Mouse (Mus musculus): ENCODE results near the gene Rmi2. TPM values are rescaled to one million over a fixed set of nuclear protein-coding genes. Genes with fewer than 3 reads are reported as not detected.
A peak's percentile ranks its signal among the peaks of the same experiment; 100 is the strongest.

Gene Rmi2
- total RNA-seq, 1 experiment from 2014 or later: 1.7 TPM

DNA sequence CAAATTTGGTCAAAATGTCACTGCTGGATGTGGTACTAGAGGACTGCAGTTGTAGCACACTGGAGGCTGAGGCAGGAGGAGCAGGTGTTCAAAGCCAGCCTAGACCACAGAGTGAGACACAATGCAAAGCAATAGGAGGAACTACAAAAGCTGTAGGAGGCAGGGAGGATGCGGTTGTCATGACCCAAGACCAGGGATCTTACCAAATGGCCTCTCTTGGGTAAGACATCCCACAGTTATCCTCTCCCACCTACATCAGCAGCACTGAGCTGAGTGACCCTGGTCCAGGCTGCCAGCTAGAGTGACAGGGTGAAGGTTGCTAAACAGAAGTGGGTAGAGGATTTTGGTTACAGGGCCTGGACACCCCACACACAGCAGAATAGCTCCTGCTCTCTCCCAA lies 92.2 kb downstream of the Rmi2 start:
- DNase-seq: no peak

GRCm38 (mm10) chr16:10933372-10933771 lies 98.5 kb downstream of the Rmi2 start:
- DNase-seq: peak; percentile 58

GRCm38 (mm10) chr16:10934047-10934446 lies 99.2 kb downstream of the Rmi2 start:
- no peak for DNase-seq

DNA sequence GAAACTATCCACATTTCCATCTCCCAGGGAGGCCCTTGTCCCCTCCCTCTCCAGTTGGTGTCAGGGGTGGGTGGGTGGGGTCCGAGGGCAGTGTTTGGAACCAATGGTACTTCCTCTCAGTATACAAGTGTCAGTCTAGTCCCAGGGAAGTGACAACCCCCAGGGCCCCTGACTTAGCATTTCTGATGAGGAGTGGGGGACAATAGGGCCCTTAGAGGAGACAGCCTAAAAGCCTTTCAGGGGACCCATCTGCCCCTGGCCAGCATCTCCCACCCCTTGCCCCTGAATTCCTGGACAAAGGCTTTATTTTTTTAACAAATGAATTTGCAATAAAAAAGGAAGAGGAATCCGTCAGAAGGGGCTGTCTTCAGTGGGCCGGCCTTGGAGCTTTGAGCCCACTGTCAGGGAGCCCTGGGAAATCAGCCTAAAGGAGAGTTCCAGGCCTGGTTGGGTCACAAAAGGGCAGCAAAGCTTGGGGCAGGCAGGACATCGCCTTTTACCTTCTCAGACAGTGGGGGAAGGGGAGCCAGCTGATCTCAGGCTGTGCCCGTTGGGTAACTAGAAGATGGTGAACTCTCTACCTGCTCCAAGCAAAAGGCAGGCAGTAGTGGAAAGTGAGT lies 102.0 kb downstream of the Rmi2 start:
- no peak for DNase-seq

DNA sequence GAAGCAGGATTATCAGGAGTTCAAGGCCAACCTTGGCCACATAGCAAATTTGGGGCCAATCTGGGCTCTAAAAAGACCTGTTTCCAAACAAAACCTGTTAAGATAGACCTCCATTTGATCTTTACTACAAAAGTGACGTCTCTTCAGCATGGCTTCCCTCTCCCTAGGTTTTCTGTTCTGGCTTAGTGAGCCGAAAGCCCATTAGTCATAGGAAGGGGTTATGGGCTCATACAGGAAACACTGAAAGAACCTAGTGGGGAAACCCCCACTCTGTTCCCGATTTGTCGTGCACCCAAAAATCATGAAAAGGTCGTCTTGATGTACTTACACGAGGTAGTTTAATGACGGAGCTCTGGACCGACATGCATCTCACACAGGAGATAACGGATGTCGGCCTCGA lies 102.6 kb downstream of the Rmi2 start:
- DNase-seq: no peak

DNA sequence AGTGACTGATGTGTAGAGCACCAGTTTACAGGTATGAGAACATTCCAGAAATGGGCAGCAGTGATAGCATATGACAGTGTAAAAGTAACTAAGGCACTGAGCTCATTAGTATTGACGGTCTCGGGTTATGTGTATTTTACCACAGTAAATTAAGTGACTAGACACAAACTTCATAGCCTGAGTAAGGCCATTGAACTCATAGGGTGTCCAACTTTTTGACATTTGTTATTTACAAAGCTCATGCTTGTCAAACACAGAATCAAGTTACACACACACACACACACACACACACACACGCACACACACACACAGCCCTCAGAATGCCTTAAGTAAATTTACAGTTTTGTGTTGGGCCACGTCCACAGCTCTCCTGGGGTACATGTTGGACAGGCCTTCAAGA lies 105.1 kb downstream of the Rmi2 start:
- DNase-seq: no peak

GRCm38 (mm10) chr16:10940661-10941060 lies 105.8 kb downstream of the Rmi2 start:
- no peak for DNase-seq

Other genes starting within 250 kb of the Rmi2 start
- gene Socs1, start 49.5 kb upstream of the Rmi2 start, total RNA-seq (2021): 2.8 and 2.9 TPM in 2 replicates
- gene Tnp2, start 46.4 kb upstream of the Rmi2 start, total RNA-seq (2021): not detected in 2 replicates
- gene Prm3, start 44.1 kb upstream of the Rmi2 start, total RNA-seq (2021): not detected in 2 replicates
- gene Prm2, start 38.9 kb upstream of the Rmi2 start, total RNA-seq (2021): not detected in 2 replicates
- gene Prm1, start 29.2 kb upstream of the Rmi2 start, total RNA-seq (2021): not detected in 2 replicates
- gene Gm11172, start 22.1 kb upstream of the Rmi2 start, total RNA-seq (2021): not detected in 2 replicates
- gene Snn, start 225.9 kb downstream of the Rmi2 start, total RNA-seq (2021): 12.5 and 16.7 TPM in 2 replicates
- gene Litaf, start 231.1 kb downstream of the Rmi2 start, total RNA-seq (2021): 38.6 and 46.5 TPM in 2 replicates